Comparison of ENCODE assay signal across 8 mouse cellular contexts in genomic region chr11:87421760-87422201, GRCm38 (mm10). TPM values are rescaled to one million over a fixed set of nuclear protein-coding genes. Genes with fewer than 3 reads are reported as not detected.
DNase-seq lines count a peak whose midpoint lies in the region; ATAC-seq and TF ChIP-seq lines count a peak whose summit lies in the region.

No protein-coding gene starts in this region.

- 5% methylated on average over 6 of the region's 6 CpGs for WGBS in limb, embryonic 15.5 days
- 8% methylated on average over 6 of the region's 6 CpGs for WGBS in olfactory bulb, adult 2 months

- TF ChIP-seq CTCF in cortical plate, adult 2 months (IDR thresholded peaks at IDR 0.05; ENCODE audit: extremely low read depth, insufficient read depth, low read length) = no peak
- TF ChIP-seq CTCF in olfactory bulb, adult 2 months (IDR thresholded peaks at IDR 0.05; ENCODE audit: insufficient read depth, low read depth, low read length) = no peak

- intact Hi-C loops in heart, postnatal 10 days (cut with DNase I) = loop anchor here (2.0 kb wide), 2 partner anchors 17 to 49 kb away; partner anchors contain the start of genes Rad51c and Tex14

- H3K9me3 ChIP-seq in limb, embryonic 15.5 days = no peaks in the 10 kb centered on the region

- H3K9ac ChIP-seq in limb, embryonic 15.5 days = no peak overlapping the region

- TF ChIP-seq POLR2A in cortical plate, adult 2 months (IDR thresholded peaks at IDR 0.05; ENCODE audit: extremely low read depth, insufficient read depth, low read length) = no peak
- no peak for TF ChIP-seq POLR2A in olfactory bulb, adult 2 months (IDR thresholded peaks at IDR 0.05; ENCODE audit: insufficient read depth, low read depth, low read length)

- H3K27ac ChIP-seq in cortical plate, adult 2 months (ENCODE audit: insufficient read depth, low read length) = no peak overlapping the region
- peak overlapping the region; percentile 92 for H3K27ac ChIP-seq in limb, embryonic 15.5 days
- H3K27ac ChIP-seq in olfactory bulb, adult 2 months (ENCODE audit: insufficient read depth, low read depth, low read length) = peak overlapping the region; percentile 69

- peak; percentile 52 for DNase-seq in retina, postnatal 1 day
- DNase-seq in retina, embryonic 14.5 days (ENCODE audit: low spot score) = no peak
- DNase-seq in heart, postnatal 10 days = peak; percentile 24 to 41
- no peak for DNase-seq in urinary bladder, postnatal 14 days (ENCODE audit: low spot score)

- no peaks in the 10 kb centered on the region for H3K36me3 ChIP-seq in limb, embryonic 15.5 days

- H3K27me3 ChIP-seq in limb, embryonic 15.5 days = no peaks in the 10 kb centered on the region

- 0 out of 2 replicates have a peak overlapping the region, but pooled peaks have one; percentile 1 for H3K4me3 ChIP-seq in cortical plate, adult 2 months (ENCODE audit: insufficient read depth, low read length)
- peak overlapping the region; percentile 41 for H3K4me3 ChIP-seq in limb, embryonic 15.5 days
- H3K4me3 ChIP-seq in olfactory bulb, adult 2 months (ENCODE audit: insufficient read depth, low read depth, low read length) = no peak overlapping the region

- ATAC-seq in limb, embryonic 15.5 days (ENCODE audit: insufficient number of reproducible peaks, low FRiP score, low TSS enrichment, low read depth) = no peak
- ATAC-seq in monocyte, adult 5-6 weeks (replicated peaks; ENCODE audit: insufficient number of reproducible peaks, low FRiP score, low TSS enrichment, poor library complexity, severe bottlenecking) = no peak

- peak overlapping the region; percentile 46 for H3K4me2 ChIP-seq in limb, embryonic 15.5 days

- no peaks in the 10 kb centered on the region; the same call in 1 of the 2 replicates for H3K4me1 ChIP-seq in cortical plate, adult 2 months (ENCODE audit: control insufficient read depth, insufficient read depth, low read length)
- peaks cover 6% of the 10 kb centered on the region for H3K4me1 ChIP-seq in limb, embryonic 15.5 days
- H3K4me1 ChIP-seq in olfactory bulb, adult 2 months (ENCODE audit: control insufficient read depth, insufficient read depth, low read length) = no peaks in the 10 kb centered on the region

RNA-seq across cellular contexts. Expression of gene Tex14, which starts 16.9 kb away (rescaled TPM):
- 0.26 and 0.48 TPM in 2 replicates for polyA plus RNA-seq in cortical plate, adult 2 months (2012; rRNA removed)
- total RNA-seq in heart, postnatal 10 days (2021) = under 1 TPM; 0.10 to 0.47 TPM
- polyA plus RNA-seq in limb, embryonic 15.5 days (2015; fragmentation: Nextera tagmentation; extraction: Ambion mirVana) = 0.82 and 2.1 TPM in 2 replicates
- polyA plus RNA-seq in olfactory bulb, adult 2 months (2012; ENCODE audit: insufficient read depth, insufficient read length, low replicate concordance, missing spikeins) = not detected in 2 replicates
- 3.7 to 4.4 TPM in 2 of 3 replicates, not detected in the other for total RNA-seq in monocyte, adult 5-6 weeks (2017)

RNA-seq across cellular contexts. Expression of gene Rad51c, which starts 17.0 kb away (rescaled TPM):
- polyA plus RNA-seq in cortical plate, adult 2 months (2012; rRNA removed) = 3.0 and 3.3 TPM in 2 replicates
- total RNA-seq in heart, postnatal 10 days (2021) = 1 to 10 TPM; 3.7 to 4.4 TPM
- polyA plus RNA-seq in limb, embryonic 15.5 days (2015; fragmentation: Nextera tagmentation; extraction: Ambion mirVana) = 7.6 and 7.8 TPM in 2 replicates
- polyA plus RNA-seq in olfactory bulb, adult 2 months (2012; ENCODE audit: insufficient read depth, insufficient read length, low replicate concordance, missing spikeins) = not detected in 2 replicates
- total RNA-seq in monocyte, adult 5-6 weeks (2017) = 2.6 to 6.8 TPM (median 6.5 TPM) in 3 replicates

Comparison
In these comparisons a context has a peak if more than half of its experiments do, and no peak if none do; other contexts are left out.
1. DNase-seq: peak in retina, postnatal 1 day (single experiment) and heart, postnatal 10 days (2 of 2); none in retina, embryonic 14.5 days (single experiment) and urinary bladder, postnatal 14 days (single experiment).